ENCODE assay signal across 10 mouse cellular contexts in the genomic region with DNA sequence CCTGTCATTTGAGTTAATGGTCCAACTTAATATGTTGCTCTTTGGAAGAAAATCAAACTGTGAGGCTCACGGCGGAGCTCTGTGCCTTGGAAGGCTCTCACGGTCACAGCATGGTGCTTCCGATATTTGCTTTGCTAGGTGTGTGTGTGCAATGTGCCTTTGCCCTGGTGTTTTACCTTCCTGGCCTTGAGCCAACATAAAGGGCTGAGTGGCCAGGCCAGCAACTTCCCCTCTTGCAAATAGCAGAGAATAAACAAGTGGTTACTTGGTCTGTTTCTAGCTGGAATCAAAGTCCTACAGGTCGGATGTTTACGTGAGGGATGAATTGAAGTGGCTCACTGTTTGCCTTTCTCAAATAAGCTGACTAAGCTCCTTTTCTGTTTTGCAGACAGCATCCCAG. TPM values are rescaled to one million over a fixed set of nuclear protein-coding genes. Genes with fewer than 3 reads are reported as not detected.
DNase-seq lines count a peak whose midpoint lies in the region; ATAC-seq and TF ChIP-seq lines count a peak whose summit lies in the region.
"Had no signal": no experiment of that assay in that cellular context is flagged by ENCODE, and none has a peak within 500 bp of the region (broad histone marks: within the 10 kb centered on the region; RNA-seq: fewer than 3 reads in every experiment).

No protein-coding gene starts in this region.

- no peaks in the 10 kb centered on the region for H3K27me3 ChIP-seq in liver, embryonic 12.5 days (replicated peaks)
- no peaks in the 10 kb centered on the region for H3K27me3 ChIP-seq in kidney, embryonic 15.5 days
- H3K27me3 ChIP-seq in stomach, postnatal 0 days (ENCODE audit: control insufficient read depth, insufficient read depth, low read length), result no peaks in the 10 kb centered on the region

- no peak for TF ChIP-seq EP300 in stomach, postnatal 0 days (optimal IDR thresholded peaks at IDR 0.05)

- H3K4me2 ChIP-seq in liver, embryonic 12.5 days, result no peak overlapping the region
- no peak overlapping the region for H3K4me2 ChIP-seq in kidney, embryonic 15.5 days
- H3K4me2 ChIP-seq in stomach, postnatal 0 days (replicated peaks; ENCODE audit: low read depth), result no peak overlapping the region

- peak; percentile 7 for DNase-seq in liver
- DNase-seq in lung, adult 18-20 months, result peak; percentile 61 to 78
- peak; percentile 85 for DNase-seq in stomach, postnatal 0 days (ENCODE audit: low spot score)
- DNase-seq in frontal cortex, postnatal 14 days (ENCODE audit: low spot score in 2 of 2), result no peak
- DNase-seq in layer of hippocampus, adult 9-11 months, result no peak
- DNase-seq: embryo, embryonic 11 days; gastrocnemius, postnatal 14 days had no signal

- WGBS in liver, embryonic 12.5 days (ENCODE audit: insufficient replicate concordance), result 69% methylated on average over 6 of the region's 6 CpGs
- WGBS in kidney, embryonic 15.5 days, result 47% methylated on average over 6 of the region's 6 CpGs
- 36% methylated on average over 6 of the region's 6 CpGs for WGBS in stomach, postnatal 0 days

- no peak for ATAC-seq in liver, embryonic 12.5 days
- peak; percentile 62; the same call in 1 of the 2 replicates for ATAC-seq in kidney, embryonic 15.5 days (replicated peaks; ENCODE audit: low FRiP score)
- peak; percentile 96 for ATAC-seq in stomach, postnatal 0 days (ENCODE audit: low FRiP score, low TSS enrichment)

- no peak for TF ChIP-seq CTCF in stomach, postnatal 0 days (IDR thresholded peaks at IDR 0.05; ENCODE audit: low read depth)

- H3K4me1 ChIP-seq in liver, embryonic 12.5 days, result no peaks in the 10 kb centered on the region
- H3K4me1 ChIP-seq in kidney, embryonic 15.5 days, result no peaks in the 10 kb centered on the region
- H3K4me1 ChIP-seq in stomach, postnatal 0 days (replicated peaks; ENCODE audit: control insufficient read depth, insufficient read depth), result no peaks in the 10 kb centered on the region; the same call in 1 of the 2 replicates

- no peak overlapping the region for H3K4me3 ChIP-seq in liver, embryonic 12.5 days
- no peak overlapping the region for H3K4me3 ChIP-seq in kidney, embryonic 15.5 days (replicated peaks)
- H3K4me3 ChIP-seq in stomach, postnatal 0 days (ENCODE audit: low read depth, low read length), result no peak overlapping the region
- H3K4me3 ChIP-seq: forebrain, embryonic 10.5 days had no signal

- no peak overlapping the region for H3K9ac ChIP-seq in liver, embryonic 12.5 days
- H3K9ac ChIP-seq in kidney, embryonic 15.5 days, result no peak overlapping the region
- no peak overlapping the region for H3K9ac ChIP-seq in stomach, postnatal 0 days (ENCODE audit: low read length)

- no peaks in the 10 kb centered on the region for H3K36me3 ChIP-seq in liver, embryonic 12.5 days
- H3K36me3 ChIP-seq in kidney, embryonic 15.5 days, result no peaks in the 10 kb centered on the region
- no peaks in the 10 kb centered on the region for H3K36me3 ChIP-seq in stomach, postnatal 0 days (ENCODE audit: control insufficient read depth, insufficient read depth, low read length)
- H3K36me3 ChIP-seq: forebrain, embryonic 10.5 days had no signal

- no peak overlapping the region for H3K27ac ChIP-seq in liver, embryonic 12.5 days
- no peak overlapping the region for H3K27ac ChIP-seq in kidney, embryonic 15.5 days
- peak overlapping the region; percentile 63 for H3K27ac ChIP-seq in stomach, postnatal 0 days (replicated peaks)
- H3K27ac ChIP-seq: forebrain, embryonic 10.5 days had no signal

- no peaks in the 10 kb centered on the region for H3K9me3 ChIP-seq in liver, embryonic 12.5 days (replicated peaks)
- no peaks in the 10 kb centered on the region for H3K9me3 ChIP-seq in kidney, embryonic 15.5 days (replicated peaks)
- H3K9me3 ChIP-seq in stomach, postnatal 0 days (ENCODE audit: control insufficient read depth, low read length), result no peaks in the 10 kb centered on the region
- H3K9me3 ChIP-seq: forebrain, embryonic 10.5 days had no signal

RNA-seq across cellular contexts. Expression of a gene that starts 52.1 kb away (rescaled TPM):
- 5.1 and 5.7 TPM in 2 replicates for polyA plus RNA-seq in liver, embryonic 12.5 days (2016; fragmentation: Nextera tagmentation; extraction: Ambion mirVana)
- 27.2 and 27.6 TPM in 2 replicates for polyA plus RNA-seq in kidney, embryonic 15.5 days (2015; fragmentation: Nextera tagmentation; extraction: Ambion mirVana)
- 71.9 and 76.9 TPM in 2 replicates for polyA plus RNA-seq in stomach, postnatal 0 days (2015; fragmentation: Nextera tagmentation; extraction: Ambion mirVana)

Comparison
In these comparisons a context has a peak if more than half of its experiments do, and no peak if none do; other contexts are left out.
1. DNase-seq: peak in liver (single experiment), lung, adult 18-20 months (2 of 2) and stomach, postnatal 0 days (single experiment); none in frontal cortex, postnatal 14 days (0 of 2) and layer of hippocampus, adult 9-11 months (single experiment).